Mouse (Mus musculus) heart, embryonic 13.5 days (tissue): Measurements from ENCODE around the gene Ttc16. TPM values are rescaled to one million over a fixed set of nuclear protein-coding genes. Genes with fewer than 3 reads are reported as not detected.

Experiments
- ATAC-seq: fragments of 200-750 bp; cut with Nextera tagmentation; 2 replicates; pipeline ENCODE4 v1.8.0; 2017; ENCODE audit warnings: moderate TSS enrichment; ENCODE audit not compliant: insufficient number of reproducible peaks, low FRiP score, low TSS enrichment; ENCODE audit errors: extremely low read depth
- H3K27ac ChIP-seq: fragments of 300-500 bp; sonication (generic); replicated peaks from 2 replicates; pipeline ENCODE4 v1.5.1; 2015; ENCODE audit warnings: moderate library complexity, mild to moderate bottlenecking, inconsistent platforms
- H3K27me3 ChIP-seq: fragments of 300-500 bp; sonication (generic); replicated peaks from 2 replicates; pipeline ENCODE4 v1.6.1; 2015; ENCODE audit warnings: mild to moderate bottlenecking, inconsistent platforms
- H3K36me3 ChIP-seq: fragments of 300-500 bp; sonication (generic); 2 replicates; pipeline ENCODE4 v1.6.1; 2015; ENCODE audit warnings: mild to moderate bottlenecking, inconsistent platforms
- H3K4me1 ChIP-seq: fragments of 300-500 bp; sonication (generic); 2 replicates; pipeline ENCODE4 v1.6.1; 2015; ENCODE audit warnings: inconsistent platforms
- H3K4me2 ChIP-seq: fragments of 300-500 bp; sonication (generic); 2 replicates; pipeline ENCODE4 v1.6.1; 2015; ENCODE audit warnings: inconsistent platforms, mild to moderate bottlenecking, moderate library complexity
- H3K4me3 ChIP-seq: fragments of 300-500 bp; sonication (generic); 2 replicates; pipeline ENCODE4 v1.5.1; 2015; ENCODE audit warnings: moderate library complexity, mild to moderate bottlenecking, inconsistent platforms
- H3K9ac ChIP-seq: fragments of 300-500 bp; sonication (generic); 2 replicates; pipeline ENCODE4 v1.6.1; 2015; ENCODE audit warnings: inconsistent platforms, mild to moderate bottlenecking, moderate library complexity
- H3K9me3 ChIP-seq: fragments of 300-500 bp; sonication (generic); 2 replicates; pipeline ENCODE4 v1.6.1; 2016; ENCODE audit warnings: inconsistent platforms
- WGBS: fragments of 180-500 bp; shearing (Covaris S2); methylation state at CpG from one replicate; pipeline ENCODE4 v1.1.7; 2015; ENCODE audit warnings: mixed read lengths; 5-methylcytosine and 5-hydroxymethylcytosine counted together
- polyA plus RNA-seq: library from polyadenylated mRNA; unstranded; fragments of >200 nt; fragmentation: Nextera tagmentation; extraction: Ambion mirVana; gene quantifications from 2 replicates; pipeline ENCODE4 v1.2.1, GENCODE M21; 2015

Gene Ttc16
- polyA plus RNA-seq, 1 experiment from 2014 or later, result 0.11 TPM

GRCm38 (mm10) chr2:32811959-32812358 lies 36.5 kb upstream of the Ttc16 start:
- Histone ChIP-seq H3K9ac (no peak overlapping the region), H3K27me3 (no peaks in the 10 kb centered on the region), H3K4me1 (no peaks in the 10 kb centered on the region), H3K9me3 (no peaks in the 10 kb centered on the region), H3K4me3 (no peak overlapping the region), H3K27ac (no peak overlapping the region), H3K36me3 (peaks cover 87% of the 10 kb centered on the region), H3K4me2 (no peak overlapping the region)
- ATAC-seq, result no peak
- WGBS, result 74% methylated on average over 8 of the region's 8 CpGs

DNA sequence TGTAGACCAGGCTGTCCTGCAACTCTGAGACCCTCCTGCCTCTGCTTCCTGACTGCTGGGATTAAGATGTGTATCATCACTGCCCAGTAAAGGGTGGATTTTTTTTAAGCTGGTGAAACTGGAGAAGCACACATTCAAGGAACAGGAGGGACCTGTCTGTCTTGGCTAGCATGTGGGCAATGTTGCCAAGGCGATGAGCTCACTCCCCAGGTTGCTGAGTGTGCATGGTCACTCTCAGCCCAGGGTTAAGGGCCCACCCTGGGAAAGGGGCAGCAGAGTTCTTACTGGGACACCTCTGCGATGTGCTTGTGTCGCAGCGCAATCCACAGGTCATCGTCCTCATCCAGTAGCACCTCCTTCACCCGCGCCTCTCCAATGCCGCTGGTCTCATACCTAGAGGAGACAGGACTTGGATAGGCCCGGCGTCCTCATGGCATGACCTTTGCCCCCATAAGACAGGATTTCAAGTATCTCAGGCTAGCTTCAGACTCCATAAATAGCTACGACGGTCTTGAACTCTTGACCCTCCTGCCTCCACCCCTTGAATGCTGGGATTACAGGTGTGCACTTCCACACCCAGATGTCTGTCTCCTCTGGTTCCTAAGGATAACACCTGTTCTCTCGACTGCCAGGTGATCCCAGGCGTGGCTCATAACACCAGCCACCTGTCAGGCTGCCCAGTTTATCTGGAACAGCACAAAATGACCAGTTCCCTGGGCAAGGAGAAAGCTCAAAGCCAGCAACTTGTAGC lies 33.6 kb upstream of the Ttc16 start:
- no peaks in the 10 kb centered on the region for H3K27me3 ChIP-seq
- ATAC-seq, result no peak

DNA sequence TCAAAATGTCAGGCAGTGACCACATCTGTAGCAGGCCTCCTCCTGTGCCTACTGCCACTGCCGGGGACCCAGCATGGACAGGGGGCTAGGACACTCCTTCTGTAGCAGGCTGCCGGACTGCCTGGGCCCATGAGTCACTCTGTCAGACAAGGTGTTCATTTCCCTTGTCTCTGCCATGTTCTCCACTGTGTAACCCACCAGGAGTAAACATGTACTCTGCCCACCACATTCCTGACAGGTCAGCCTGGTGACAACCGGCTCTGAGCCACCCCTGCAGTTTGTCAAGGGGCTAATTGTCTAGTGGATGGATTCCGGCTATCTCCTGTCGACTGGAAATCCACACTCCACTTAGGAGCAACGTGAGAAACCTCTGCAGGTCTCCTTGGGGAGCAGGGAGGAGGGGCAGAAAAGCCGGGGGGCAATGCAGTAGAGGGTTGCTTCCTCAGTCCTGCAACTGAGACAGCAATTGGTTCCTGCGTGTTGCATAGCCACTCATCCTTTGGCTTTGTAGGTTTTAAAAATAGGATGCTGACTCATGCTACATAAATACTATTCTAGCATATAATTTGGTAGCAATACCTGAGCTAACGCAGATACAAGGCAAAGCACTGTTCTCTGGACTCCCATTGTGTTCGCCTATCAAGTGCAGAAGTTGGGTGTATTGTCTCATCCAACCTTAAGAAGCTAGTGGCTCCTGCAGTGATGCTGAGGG lies 23.0 kb upstream of the Ttc16 start:
- H3K27ac ChIP-seq, result peak overlapping the region; percentile 75
- ATAC-seq, result no peak
- 40% methylated on average over 10 of the region's 10 CpGs for WGBS

More for the DNA sequence above, 33.6 kb upstream of the Ttc16 start:
- no peak overlapping the region for H3K4me2 ChIP-seq
- no peak overlapping the region for H3K27ac ChIP-seq
- 83% methylated on average over 14 of the region's 14 CpGs for WGBS
- H3K36me3 ChIP-seq, result peaks cover 86% of the 10 kb centered on the region
- no peaks in the 10 kb centered on the region for H3K4me1 ChIP-seq
- H3K4me3 ChIP-seq, result no peak overlapping the region
- H3K9ac ChIP-seq, result no peak overlapping the region
- no peaks in the 10 kb centered on the region for H3K9me3 ChIP-seq

DNA sequence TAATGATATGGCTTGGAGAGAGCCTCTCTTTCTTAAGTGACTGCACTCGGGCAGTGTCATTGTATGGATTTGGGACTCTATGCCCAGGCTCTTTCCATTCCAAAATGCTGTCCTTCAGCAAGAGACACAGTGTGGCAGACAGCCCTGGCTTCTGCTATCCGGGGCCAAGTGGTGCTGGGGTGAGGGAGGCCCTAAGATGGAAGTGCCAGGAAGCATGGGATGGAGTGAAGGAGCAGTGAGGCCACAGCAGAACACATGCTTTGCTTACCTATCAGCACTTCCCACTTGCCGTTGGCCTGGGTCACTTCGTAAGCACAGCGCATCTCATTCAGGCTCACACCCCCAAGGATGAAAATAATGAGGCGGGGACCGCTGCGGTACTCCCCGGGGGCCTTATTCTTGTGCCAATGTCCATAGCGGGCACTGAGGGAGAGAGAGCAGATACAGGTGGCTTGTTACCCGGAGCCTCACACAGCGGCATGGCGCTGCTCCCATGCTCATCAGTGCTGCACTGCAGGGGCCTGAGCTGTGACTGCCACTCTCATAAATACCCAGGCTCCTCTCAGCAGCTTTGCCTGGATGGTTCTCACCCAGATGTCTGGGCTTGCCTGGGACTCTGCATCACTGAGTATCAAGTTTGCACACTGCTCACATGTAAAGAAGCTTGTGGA lies 20.4 kb upstream of the Ttc16 start:
- Histone ChIP-seq H3K9me3 (no peaks in the 10 kb centered on the region), H3K27ac (no peak overlapping the region), H3K4me1 (peaks cover 31% of the 10 kb centered on the region), H3K27me3 (no peaks in the 10 kb centered on the region), H3K4me2 (no peak overlapping the region), H3K4me3 (no peak overlapping the region), H3K36me3 (peaks cover 88% of the 10 kb centered on the region), H3K9ac (no peak overlapping the region)
- ATAC-seq, result no peak
- 84% methylated on average over 13 of the region's 13 CpGs for WGBS

More for the DNA sequence above, 23.0 kb upstream of the Ttc16 start:
- no peak overlapping the region for H3K4me2 ChIP-seq
- H3K4me3 ChIP-seq, result no peak overlapping the region
- H3K4me1 ChIP-seq, result peaks cover 19% of the 10 kb centered on the region
- no peaks in the 10 kb centered on the region for H3K9me3 ChIP-seq
- peaks cover 95% of the 10 kb centered on the region for H3K36me3 ChIP-seq
- peak overlapping the region; percentile 45; the same call in 1 of the 2 replicates for H3K9ac ChIP-seq
- H3K27me3 ChIP-seq, result no peaks in the 10 kb centered on the region

GRCm38 (mm10) chr2:32791297-32791696 lies 15.9 kb upstream of the Ttc16 start:
- Histone ChIP-seq H3K27me3 (no peaks in the 10 kb centered on the region), H3K4me2 (no peak overlapping the region), H3K27ac (0 out of 2 replicates have a peak overlapping the region, but pooled peaks have one; percentile 12), H3K9ac (no peak overlapping the region), H3K36me3 (peaks cover 57% of the 10 kb centered on the region), H3K9me3 (no peaks in the 10 kb centered on the region), H3K4me3 (no peak overlapping the region), H3K4me1 (peaks cover 15% of the 10 kb centered on the region)
- WGBS, result 42% methylated on average over 6 of the region's 6 CpGs
- no peak for ATAC-seq

- H3K27me3 ChIP-seq, result no peaks in the 10 kb centered on the region
- peaks cover 30% of the 10 kb centered on the region for H3K36me3 ChIP-seq
- H3K4me2 ChIP-seq, result no peak overlapping the region
- H3K4me1 ChIP-seq, result peaks cover 24% of the 10 kb centered on the region
- 36% methylated on average over 2 of the region's 2 CpGs for WGBS
- ATAC-seq, result no peak
- H3K9ac ChIP-seq, result peak overlapping the region; percentile 34; the same call in 1 of the 2 replicates
- no peaks in the 10 kb centered on the region for H3K9me3 ChIP-seq
- no peak overlapping the region for H3K4me3 ChIP-seq
- no peak overlapping the region for H3K27ac ChIP-seq
Observed at GRCm38 (mm10) chr2:32788581-32788980, 13.1 kb upstream of the Ttc16 start.

- H3K4me1 ChIP-seq, result peaks cover 24% of the 10 kb centered on the region
- no peaks in the 10 kb centered on the region for H3K9me3 ChIP-seq
- H3K27ac ChIP-seq, result no peak overlapping the region
- H3K36me3 ChIP-seq, result peaks cover 17% of the 10 kb centered on the region; the same call in 1 of the 2 replicates
- no peak for ATAC-seq
- 52% methylated on average over 6 of the region's 6 CpGs for WGBS
- no peak overlapping the region for H3K9ac ChIP-seq
- H3K4me2 ChIP-seq, result no peak overlapping the region
- H3K27me3 ChIP-seq, result no peaks in the 10 kb centered on the region
- H3K4me3 ChIP-seq, result no peak overlapping the region
Observed at GRCm38 (mm10) chr2:32787176-32787575, 11.7 kb upstream of the Ttc16 start.

GRCm38 (mm10) chr2:32784048-32784681 lies 8.7 kb upstream of the Ttc16 start, which contains the start of gene Cfap157:
Cfap157 (minus strand) TSS chr2:32784428.
- peaks cover 1% of the 10 kb centered on the region; the same call in 1 of the 2 replicates for H3K36me3 ChIP-seq
- 0 out of 2 replicates have a peak, but pooled peaks cover 3% of the 10 kb centered on the region for H3K27me3 ChIP-seq
- no peak within 1 kb of the TSS for H3K27ac ChIP-seq
- WGBS, result 44% methylated on average over 4 of the region's 4 CpGs
- ATAC-seq, result no peak
- peaks cover 9% of the 10 kb centered on the region for H3K4me1 ChIP-seq
- H3K4me2 ChIP-seq, result peak within 1 kb of the TSS; percentile 46
- H3K4me3 ChIP-seq, result no peak within 1 kb of the TSS
- peak within 1 kb of the TSS; percentile 67; the same call in 1 of the 2 replicates for H3K9ac ChIP-seq
- no peaks in the 10 kb centered on the region for H3K9me3 ChIP-seq

DNA sequence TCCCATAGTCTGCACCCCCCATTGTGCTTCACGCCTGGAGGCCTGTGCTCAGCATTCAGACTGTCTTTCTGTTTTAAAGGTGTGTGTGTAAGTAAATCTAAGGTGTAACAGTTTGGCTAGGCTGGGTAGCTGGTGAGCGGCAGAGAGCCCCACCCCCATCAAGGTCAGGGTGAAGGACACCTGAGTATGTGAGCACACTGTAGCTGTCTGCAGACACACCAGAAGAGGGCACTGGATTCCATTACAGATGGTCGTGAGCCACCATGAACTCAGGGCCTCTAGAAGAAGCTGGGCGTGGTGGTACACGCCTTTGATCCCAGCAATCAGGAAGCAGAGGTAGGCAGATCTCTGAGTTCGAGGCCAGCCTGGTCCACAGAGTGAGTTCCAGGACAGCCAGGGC lies 6.3 kb upstream of the Ttc16 start:
- H3K4me3 ChIP-seq, result no peak overlapping the region
- H3K4me2 ChIP-seq, result no peak overlapping the region
- no peak for ATAC-seq
- no peak overlapping the region for H3K27ac ChIP-seq
- WGBS, result 68% methylated on average over 6 of the region's 6 CpGs
- peaks cover 13% of the 10 kb centered on the region for H3K27me3 ChIP-seq
- no peak overlapping the region for H3K9ac ChIP-seq
- H3K9me3 ChIP-seq, result no peaks in the 10 kb centered on the region
- no peaks in the 10 kb centered on the region for H3K36me3 ChIP-seq
- peaks cover 9% of the 10 kb centered on the region for H3K4me1 ChIP-seq

GRCm38 (mm10) chr2:32779714-32780113 lies 4.3 kb upstream of the Ttc16 start:
- peaks cover 20% of the 10 kb centered on the region for H3K4me1 ChIP-seq
- no peaks in the 10 kb centered on the region for H3K36me3 ChIP-seq
- ATAC-seq, result no peak
- no peak overlapping the region for H3K9ac ChIP-seq
- no peaks in the 10 kb centered on the region for H3K9me3 ChIP-seq
- 83% methylated on average over 6 of the region's 6 CpGs for WGBS
- H3K4me2 ChIP-seq, result no peak overlapping the region
- peaks cover 18% of the 10 kb centered on the region for H3K27me3 ChIP-seq
- H3K27ac ChIP-seq, result no peak overlapping the region
- no peak overlapping the region for H3K4me3 ChIP-seq

DNA sequence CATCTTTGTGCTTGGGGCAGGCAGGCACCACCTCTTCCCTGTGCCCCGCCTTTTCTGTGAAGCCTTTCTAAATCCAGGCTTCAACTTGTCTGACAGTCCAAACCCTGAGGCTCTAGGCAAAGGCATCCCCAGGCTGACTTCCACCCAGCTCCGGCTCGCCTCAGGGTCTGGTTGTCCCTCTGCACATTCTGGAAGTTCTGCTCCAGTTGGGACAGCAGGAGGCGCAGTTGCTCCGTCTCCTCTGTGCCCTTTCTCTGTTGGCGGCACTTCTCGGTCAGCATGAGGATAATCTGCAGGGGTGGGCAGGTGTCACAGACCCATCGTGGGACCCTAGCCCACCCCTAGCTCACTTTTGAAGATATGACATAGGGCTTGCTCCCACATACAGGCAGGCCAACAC lies 3.7 kb upstream of the Ttc16 start:
- no peak overlapping the region for H3K9ac ChIP-seq
- 11% methylated on average over 8 of the region's 8 CpGs for WGBS

More for the DNA sequence above, 3.7 kb upstream of the Ttc16 start:
- no peaks in the 10 kb centered on the region for H3K36me3 ChIP-seq
- no peak overlapping the region for H3K27ac ChIP-seq
- H3K4me2 ChIP-seq, result no peak overlapping the region
- H3K4me3 ChIP-seq, result no peak overlapping the region
- no peaks in the 10 kb centered on the region for H3K9me3 ChIP-seq
- H3K27me3 ChIP-seq, result peaks cover 18% of the 10 kb centered on the region
- ATAC-seq, result no peak
- peaks cover 16% of the 10 kb centered on the region for H3K4me1 ChIP-seq
